Mouse (Mus musculus): ENCODE data around the gene Ifit2. TPM values are rescaled to one million over a fixed set of nuclear protein-coding genes. Genes with fewer than 3 reads are reported as not detected.
"Not testable (repeated sequence)": the region's sequence is repeated elsewhere in the genome, so short reads cannot be mapped to it uniquely, and the experiment has no call there.

The Ifit2 gene
- total RNA-seq, 1 experiment = 1.7 TPM

DNA sequence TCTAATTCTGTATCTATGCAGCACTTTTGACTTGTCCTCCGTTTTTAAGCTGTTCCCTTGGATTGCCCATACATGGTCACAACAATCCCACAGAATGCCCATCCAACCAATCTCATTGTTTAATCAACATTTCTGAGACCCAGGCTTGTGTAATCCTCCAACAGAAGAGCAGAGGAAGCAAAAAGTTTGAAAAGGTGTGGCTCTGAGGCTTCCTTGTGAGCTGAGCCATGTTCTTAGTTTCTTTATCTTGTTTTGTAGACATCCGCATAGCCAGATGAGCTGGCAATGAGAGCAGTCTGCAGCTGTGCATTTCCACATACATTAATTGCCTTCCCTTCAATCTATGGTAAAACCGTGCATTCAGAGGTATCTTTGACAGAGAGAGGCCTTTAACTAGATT is 55.0 kb downstream of the Ifit2 start:
- no peaks in the 10 kb centered on the region for H3K4me1 ChIP-seq (ENCODE audit: control insufficient read depth in 2 of 2, insufficient read depth in 2 of 2, low read length in 2 of 2, poor library complexity in 1 of 2)
- TF ChIP-seq ZNF384 (IDR thresholded peaks at IDR 0.05; ENCODE audit: low read depth, low read length) (no peak), MAFK (IDR thresholded peaks at IDR 0.05; ENCODE audit: insufficient read depth, low read depth, low read length) (no peak), ZC3H11A (IDR thresholded peaks at IDR 0.05; ENCODE audit: borderline replicate concordance, low read depth, low read length) (no peak), CHD2 (IDR thresholded peaks at IDR 0.05; ENCODE audit: low read depth, low read length) (no peak), HCFC1 (IDR thresholded peaks at IDR 0.05; ENCODE audit: borderline replicate concordance, insufficient read depth, low read length) (no peak)
- H3K36me3 ChIP-seq (ENCODE audit: control insufficient read depth, insufficient read depth, low read length, poor library complexity, severe bottlenecking) = no peaks in the 10 kb centered on the region
- H3K4me3 ChIP-seq (ENCODE audit: insufficient read depth in 1 of 2, low read depth in 1 of 2, low read length in 2 of 2, poor library complexity in 1 of 2, severe bottlenecking in 1 of 2) = no peak overlapping the region
- no peak overlapping the region for H3K27ac ChIP-seq (ENCODE audit: insufficient read depth, low read depth, low read length, poor library complexity, severe bottlenecking)
- H3K9ac ChIP-seq (ENCODE audit: insufficient read depth, low read depth, low read length, poor library complexity, severe bottlenecking) = no peak overlapping the region
- DNase-seq (ENCODE audit: low read depth, low spot score) = no peak
- no peaks in the 10 kb centered on the region for H3K9me3 ChIP-seq (ENCODE audit: control insufficient read depth, insufficient read depth, low read depth, low read length)
- in situ Hi-C loops (cut with MboI; ENCODE audit: low sequenced_read_pairs in 2 of 2, unreplicated experiment in 2 of 2) = no loop called here

- H3K4me3 ChIP-seq (ENCODE audit: insufficient read depth in 1 of 2, low read depth in 1 of 2, low read length in 2 of 2, poor library complexity in 1 of 2, severe bottlenecking in 1 of 2); H3K9ac ChIP-seq (ENCODE audit: insufficient read depth, low read depth, low read length, poor library complexity, severe bottlenecking); H3K4me1 ChIP-seq (ENCODE audit: control insufficient read depth in 2 of 2, insufficient read depth in 2 of 2, low read length in 2 of 2, poor library complexity in 1 of 2); DNase-seq (ENCODE audit: low read depth, low spot score); H3K9me3 ChIP-seq (ENCODE audit: control insufficient read depth, insufficient read depth, low read depth, low read length); in situ Hi-C loops (cut with MboI; ENCODE audit: low sequenced_read_pairs in 2 of 2, unreplicated experiment in 2 of 2); H3K27ac ChIP-seq (ENCODE audit: insufficient read depth, low read depth, low read length, poor library complexity, severe bottlenecking); H3K36me3 ChIP-seq (ENCODE audit: control insufficient read depth, insufficient read depth, low read length, poor library complexity, severe bottlenecking): not testable (repeated sequence)
These were observed 57.0 kb downstream of the Ifit2 start, which contains the start of gene Ifit3b for GRCm38 (mm10) chr19:34607237-34608051. Gene Ifit3b (plus strand): TSS chr19:34607970.

GRCm38 (mm10) chr19:34610118-34610517 is 59.6 kb downstream of the Ifit2 start:
- H3K9me3 ChIP-seq (ENCODE audit: control insufficient read depth, insufficient read depth, low read depth, low read length); H3K4me3 ChIP-seq (ENCODE audit: insufficient read depth in 1 of 2, low read depth in 1 of 2, low read length in 2 of 2, poor library complexity in 1 of 2, severe bottlenecking in 1 of 2); H3K9ac ChIP-seq (ENCODE audit: insufficient read depth, low read depth, low read length, poor library complexity, severe bottlenecking); in situ Hi-C loops (cut with MboI; ENCODE audit: low sequenced_read_pairs in 2 of 2, unreplicated experiment in 2 of 2); H3K4me1 ChIP-seq (ENCODE audit: control insufficient read depth in 2 of 2, insufficient read depth in 2 of 2, low read length in 2 of 2, poor library complexity in 1 of 2); DNase-seq (ENCODE audit: low read depth, low spot score); H3K36me3 ChIP-seq (ENCODE audit: control insufficient read depth, insufficient read depth, low read length, poor library complexity, severe bottlenecking); H3K27ac ChIP-seq (ENCODE audit: insufficient read depth, low read depth, low read length, poor library complexity, severe bottlenecking): not testable (repeated sequence)
- TF ChIP-seq MAFK (IDR thresholded peaks at IDR 0.05; ENCODE audit: insufficient read depth, low read depth, low read length) = peak; percentile 82

- H3K4me3 ChIP-seq (ENCODE audit: insufficient read depth in 1 of 2, low read depth in 1 of 2, low read length in 2 of 2, poor library complexity in 1 of 2, severe bottlenecking in 1 of 2); H3K4me1 ChIP-seq (ENCODE audit: control insufficient read depth in 2 of 2, insufficient read depth in 2 of 2, low read length in 2 of 2, poor library complexity in 1 of 2): not testable (repeated sequence)
These were observed 61.9 kb downstream of the Ifit2 start for GRCm38 (mm10) chr19:34612243-34613001.

GRCm38 (mm10) chr19:34620871-34621270 is 70.4 kb downstream of the Ifit2 start:
- in situ Hi-C loops (cut with MboI; ENCODE audit: low sequenced_read_pairs in 2 of 2, unreplicated experiment in 2 of 2) = no loop called here
- no peak for DNase-seq (ENCODE audit: low read depth, low spot score)
- Histone ChIP-seq H3K36me3 (ENCODE audit: control insufficient read depth, insufficient read depth, low read length, poor library complexity, severe bottlenecking) (no peaks in the 10 kb centered on the region), H3K4me1 (ENCODE audit: control insufficient read depth in 2 of 2, insufficient read depth in 2 of 2, low read length in 2 of 2, poor library complexity in 1 of 2) (no peaks in the 10 kb centered on the region), H3K9me3 (ENCODE audit: control insufficient read depth, insufficient read depth, low read depth, low read length) (no peaks in the 10 kb centered on the region), H3K4me3 (ENCODE audit: insufficient read depth in 1 of 2, low read depth in 1 of 2, low read length in 2 of 2, poor library complexity in 1 of 2, severe bottlenecking in 1 of 2) (no peak overlapping the region), H3K27ac (ENCODE audit: insufficient read depth, low read depth, low read length, poor library complexity, severe bottlenecking) (no peak overlapping the region), H3K9ac (ENCODE audit: insufficient read depth, low read depth, low read length, poor library complexity, severe bottlenecking) (no peak overlapping the region)
- TF ChIP-seq MAFK (IDR thresholded peaks at IDR 0.05; ENCODE audit: insufficient read depth, low read depth, low read length) (peak; percentile 55), ZNF384 (IDR thresholded peaks at IDR 0.05; ENCODE audit: low read depth, low read length) (no peak), HCFC1 (IDR thresholded peaks at IDR 0.05; ENCODE audit: borderline replicate concordance, insufficient read depth, low read length) (no peak)

More at GRCm38 (mm10) chr19:34612243-34613001, 61.9 kb downstream of the Ifit2 start:
- in situ Hi-C loops (cut with MboI; ENCODE audit: low sequenced_read_pairs in 2 of 2, unreplicated experiment in 2 of 2); DNase-seq (ENCODE audit: low read depth, low spot score); H3K9ac ChIP-seq (ENCODE audit: insufficient read depth, low read depth, low read length, poor library complexity, severe bottlenecking); H3K36me3 ChIP-seq (ENCODE audit: control insufficient read depth, insufficient read depth, low read length, poor library complexity, severe bottlenecking); H3K27ac ChIP-seq (ENCODE audit: insufficient read depth, low read depth, low read length, poor library complexity, severe bottlenecking); H3K9me3 ChIP-seq (ENCODE audit: control insufficient read depth, insufficient read depth, low read depth, low read length): not testable (repeated sequence)
